Mouse (Mus musculus) duodenum, adult 2 months (tissue): ENCODE measurements around the gene Dclre1a. TPM values are rescaled to one million over a fixed set of nuclear protein-coding genes. Genes with fewer than 3 reads are reported as not detected.

ENCODE experiments used
- polyA plus RNA-seq: library from polyadenylated mRNA; depleted of rRNA; stranded (reverse); fragments of >200 nt; gene quantifications from 2 replicates; pipeline ENCODE4 v1.2.3, GENCODE M21; 2012; ENCODE audit warnings: low replicate concordance; rRNA removed

Gene Dclre1a
- polyA plus RNA-seq: 1.8 and 2.1 TPM in 2 replicates

DNA sequence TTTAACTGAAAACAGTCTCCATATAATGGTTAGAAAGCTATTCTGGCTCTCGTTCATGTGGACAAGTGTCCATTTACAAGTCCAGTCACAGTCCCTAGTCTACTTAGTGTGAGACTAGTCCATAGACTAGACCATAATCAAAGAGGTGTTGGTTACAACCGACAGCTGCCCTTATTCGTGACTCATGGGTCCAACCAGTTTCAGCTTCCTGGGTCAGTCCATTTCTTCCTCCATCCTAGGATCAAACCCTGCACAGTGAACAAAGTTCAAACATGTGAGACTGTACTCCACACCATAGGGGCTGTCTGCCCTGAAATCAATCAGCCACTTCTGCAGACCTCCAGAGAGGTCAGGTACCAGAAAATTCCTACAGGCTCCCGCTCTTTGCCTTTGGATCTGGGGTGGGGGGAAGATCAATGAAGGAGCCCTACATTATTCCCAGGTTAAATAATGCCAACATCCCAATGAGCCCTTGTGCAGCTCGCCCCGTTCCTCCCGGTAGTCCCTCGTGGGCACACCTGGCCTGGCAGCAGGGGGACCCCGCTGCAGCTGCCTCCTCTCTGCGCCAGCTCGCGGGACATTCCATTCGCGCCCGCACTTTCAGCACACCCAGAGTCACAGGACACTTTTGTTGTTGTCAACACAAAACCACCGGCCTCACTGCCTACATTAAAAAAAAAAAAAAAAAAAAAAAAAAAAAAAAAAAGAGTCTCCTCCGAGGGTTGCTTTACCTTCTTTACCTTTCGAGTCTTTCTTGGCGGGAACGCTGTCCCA is at the start of gene Dclre1a:
Gene Dclre1a, minus strand, starts transcription at position 767 of the 774 bp plus-strand sequence.

GRCm38 (mm10) chr19:56548230-56549032 is 409 bp upstream of the Dclre1a start, which contains the start of gene Nhlrc2:
Nhlrc2 (plus strand) TSS chr19:56548261.

Other genes with a start within 250 kb of the Dclre1a start
- gene Nrap, start 158.2 kb downstream of the Dclre1a start, polyA plus RNA-seq: 0.47 and 1.00 TPM in 2 replicates
- gene Casp7, start 151.1 kb downstream of the Dclre1a start, polyA plus RNA-seq: 58.9 and 109 TPM in 2 replicates
- 0.13 and 0.67 TPM in 2 replicates for gene Plekhs1, start 86.6 kb downstream of the Dclre1a start, polyA plus RNA-seq
- gene Nhlrc2, start within 50 bp of the Dclre1a start, polyA plus RNA-seq: 3.2 and 3.4 TPM in 2 replicates
- 3.9 TPM in 2 replicates for gene Adrb1, start 174.0 kb upstream of the Dclre1a start, polyA plus RNA-seq